Mouse (Mus musculus) natural killer cell, adult 2 months (primary cell): ENCODE data around the gene Gpha2.

Experiments used
- DNase-seq, 2 experiments: peaks; one replicate each; pipeline ENCODE4 v3.0.0; 2022; ENCODE audit warnings: low spot score in 2 of 2

The Gpha2 gene

GRCm38 (mm10) chr19:6272738-6273137 lies 46.6 kb downstream of the Gpha2 start:
- no peak for DNase-seq

GRCm38 (mm10) chr19:6273592-6273991 lies 47.4 kb downstream of the Gpha2 start:
- DNase-seq, result no peak

- DNase-seq, result no peak
Measured at GRCm38 (mm10) chr19:6273998-6274608, 47.9 kb downstream of the Gpha2 start.

- peak; percentile 65 to 77 for DNase-seq
Measured at GRCm38 (mm10) chr19:6275740-6276389, 49.7 kb downstream of the Gpha2 start.

- peak; percentile 94 to 98 for DNase-seq
Measured at GRCm38 (mm10) chr19:6276426-6277421, 50.5 kb downstream of the Gpha2 start, which contains the start of gene Ehd1. Gene Ehd1 (plus strand): TSS chr19:6276725.
